8 mouse cellular contexts compared by ENCODE assay signal in genomic region chr9:40873556-40874470, GRCm38 (mm10). TPM values are rescaled to one million over a fixed set of nuclear protein-coding genes. Genes with fewer than 3 reads are reported as not detected.
DNase-seq lines count a peak whose midpoint lies in the region; ATAC-seq and TF ChIP-seq lines count a peak whose summit lies in the region.

Gene Bsx (plus strand): TSS chr9:40874127.

- peak within 1 kb of the TSS; percentile 40; the same call in 1 of the 2 replicates for H3K4me3 ChIP-seq in embryonic facial prominence, embryonic 10.5 days
- peak within 1 kb of the TSS; percentile 24; the same call in 1 of the 2 replicates for H3K4me3 ChIP-seq in limb, embryonic 12.5 days (replicated peaks)
- H3K4me3 ChIP-seq in myocyte = no peak within 1 kb of the TSS

- no peak within 1 kb of the TSS for H3K27ac ChIP-seq in embryonic facial prominence, embryonic 10.5 days (replicated peaks)
- no peak within 1 kb of the TSS for H3K27ac ChIP-seq in limb, embryonic 12.5 days

- no peak within 1 kb of the TSS for H3K9ac ChIP-seq in limb, embryonic 12.5 days (replicated peaks)

- no peak for TF ChIP-seq POLR2A in myocyte (IDR thresholded peaks at IDR 0.05; ENCODE audit: insufficient read length, low read depth)

- H3K4me1 ChIP-seq in embryonic facial prominence, embryonic 10.5 days = peaks cover 30% of the 10 kb centered on the region
- H3K4me1 ChIP-seq in limb, embryonic 12.5 days (replicated peaks) = peaks cover 18% of the 10 kb centered on the region

- H3K9me3 ChIP-seq in embryonic facial prominence, embryonic 10.5 days = no peaks in the 10 kb centered on the region
- no peaks in the 10 kb centered on the region for H3K9me3 ChIP-seq in limb, embryonic 12.5 days

- 3% methylated on average over 32 of the region's 32 CpGs for WGBS in embryonic facial prominence, embryonic 10.5 days
- 4% methylated on average over 32 of the region's 32 CpGs for WGBS in limb, embryonic 12.5 days

- ATAC-seq in hematopoietic stem cell, adult 5-6 weeks (replicated peaks in 1 of 2; ENCODE audit: insufficient read depth in 1 of 2, low FRiP score in 2 of 2, low TSS enrichment in 1 of 2, low read depth in 1 of 2, poor library complexity in 2 of 2, severe bottlenecking in 2 of 2) = peak; percentile 27 to 65; a peak in 2 of 4 replicates
- ATAC-seq in limb, embryonic 12.5 days (ENCODE audit: insufficient number of reproducible peaks, insufficient read depth, low FRiP score, low TSS enrichment, low read depth) = peak; percentile 89

- no peaks in the 10 kb centered on the region for H3K79me2 ChIP-seq in myocyte (ENCODE audit: control insufficient read depth, insufficient read depth)

- H3K4me2 ChIP-seq in limb, embryonic 12.5 days = peak within 1 kb of the TSS; percentile 45
- no peak within 1 kb of the TSS for H3K4me2 ChIP-seq in myocyte (ENCODE audit: low read depth)

- H3K36me3 ChIP-seq in embryonic facial prominence, embryonic 10.5 days (replicated peaks) = no peaks in the 10 kb centered on the region
- no peaks in the 10 kb centered on the region for H3K36me3 ChIP-seq in limb, embryonic 12.5 days
- H3K36me3 ChIP-seq in myocyte (ENCODE audit: control insufficient read depth, insufficient read depth) = no peaks in the 10 kb centered on the region

- H3ac ChIP-seq in myocyte (ENCODE audit: control insufficient read depth, insufficient read length) = no peak within 1 kb of the TSS

- peak; percentile 36 for DNase-seq in urinary bladder, postnatal 14 days (ENCODE audit: low spot score)
- DNase-seq in urinary bladder, postnatal 36 days (ENCODE audit: low spot score in 2 of 2) = no peak
- peak; percentile 94 for DNase-seq in embryonic facial prominence, embryonic 10.5 days (ENCODE audit: low spot score)
- no peak for DNase-seq in frontal cortex, postnatal 25 days (ENCODE audit: low spot score in 2 of 2)
- no peak for DNase-seq in frontal cortex, postnatal 36 days (ENCODE audit: low spot score in 2 of 2)

- H3K27me3 ChIP-seq in embryonic facial prominence, embryonic 10.5 days (replicated peaks; ENCODE audit: low read depth, poor library complexity, severe bottlenecking) = peaks cover 99% of the 10 kb centered on the region
- H3K27me3 ChIP-seq in limb, embryonic 12.5 days = peaks cover 97% of the 10 kb centered on the region
- peaks cover 50% of the 10 kb centered on the region for H3K27me3 ChIP-seq in myocyte (ENCODE audit: control insufficient read depth, insufficient read depth, insufficient read length)

TF ChIP-seq in myocyte, 11 proteins besides CTCF, POLR2A, EP300 and RAD21:
- no peak for TF ChIP-seq TCF3 (IDR thresholded peaks at IDR 0.05; ENCODE audit: insufficient read length, low read depth)
- peak; percentile 74 for TF ChIP-seq REST (IDR thresholded peaks at IDR 0.05; ENCODE audit: insufficient read depth, insufficient read length)
- TF ChIP-seq MYOD1 (IDR thresholded peaks at IDR 0.05; ENCODE audit: control insufficient read depth in 1 of 3, insufficient read length in 2 of 3, low read depth in 2 of 3) = no peak
- no peak for TF ChIP-seq USF1 (IDR thresholded peaks at IDR 0.05; ENCODE audit: low read depth)
- TF ChIP-seq MAX (IDR thresholded peaks at IDR 0.05; ENCODE audit: low read depth) = no peak
- TF ChIP-seq MYOG (IDR thresholded peaks at IDR 0.05; ENCODE audit: control insufficient read depth in 1 of 3, insufficient read depth in 1 of 3, insufficient read length in 2 of 3, low read depth in 2 of 3) = no peak

RNA-seq across cellular contexts. Expression of gene Bsx, which starts in this region (rescaled TPM):
- 0.05 TPM in 1 of 2 replicates, not detected in the other for polyA plus RNA-seq in embryonic facial prominence, embryonic 10.5 days (2016; fragmentation: Nextera tagmentation; extraction: Ambion mirVana)
- total RNA-seq in hematopoietic stem cell, adult 5-6 weeks (2017) = not detected in 2 replicates
- not detected in 2 replicates for polyA plus RNA-seq in limb, embryonic 12.5 days (2016; fragmentation: Nextera tagmentation; extraction: Ambion mirVana)
- not detected for polyA plus RNA-seq in myocyte (2012; fragmentation: generic; extraction: Trizol)

Comparison
In these comparisons a context has a peak if more than half of its experiments do, and no peak if none do; other contexts are left out.
1. Peak in DNase-seq and H3K4me3 ChIP-seq in embryonic facial prominence, embryonic 10.5 days; RNA of the gene not detected or under 1 TPM.
2. Peak in ATAC-seq in hematopoietic stem cell, adult 5-6 weeks; RNA of the gene not detected or under 1 TPM.
3. Peak in ATAC-seq, H3K4me3 ChIP-seq and H3K4me2 ChIP-seq in limb, embryonic 12.5 days; RNA of the gene not detected or under 1 TPM.